Mouse (Mus musculus): ENCODE results near the gene Samd4b. TPM values are rescaled to one million over a fixed set of nuclear protein-coding genes. Genes with fewer than 3 reads are reported as not detected.
"Not testable (repeated sequence)": the region's sequence is repeated elsewhere in the genome, so short reads cannot be mapped to it uniquely, and the experiment has no call there.

The Samd4b gene
- total RNA-seq, 2 experiments from 2014 or later: 74.1 to 77.1 TPM

DNA sequence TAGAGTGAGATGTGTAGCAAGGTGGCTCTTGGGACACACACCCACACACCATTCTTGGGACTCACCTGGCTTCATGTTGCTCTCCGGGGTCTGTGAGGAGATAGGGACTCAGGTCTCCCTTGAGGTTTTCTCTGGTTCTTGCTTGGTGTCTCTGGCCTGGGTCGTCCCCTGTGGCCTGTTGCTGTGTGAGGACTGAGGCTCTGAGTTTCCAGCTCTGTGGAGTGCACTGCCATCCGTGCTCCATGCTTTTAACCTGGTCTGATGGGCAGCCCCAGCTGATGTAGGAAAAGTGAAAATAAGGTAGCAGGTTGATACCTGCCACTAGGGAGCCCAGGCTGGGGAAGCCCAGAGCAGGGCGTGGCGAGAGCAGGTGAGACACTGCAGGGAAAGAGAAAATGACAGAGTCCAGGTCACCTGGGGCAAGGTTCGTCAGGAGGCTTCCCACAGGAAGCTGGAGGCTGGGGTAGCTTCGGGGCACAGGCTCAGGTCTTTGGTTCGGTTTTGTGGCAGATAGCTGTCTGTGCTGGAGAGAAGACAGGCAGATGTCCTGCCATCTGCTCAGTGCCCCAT is 87.5 kb downstream of the Samd4b start, which contains the start of gene Ifnl2:
Ifnl2 (minus strand) TSS at position 51 of the 570 bp plus-strand sequence.
- not testable (repeated sequence) for DNase-seq (ENCODE audit: low spot score in 2 of 2)

- not testable (repeated sequence) for DNase-seq (ENCODE audit: low spot score in 2 of 2)
These were observed 88.8 kb downstream of the Samd4b start for GRCm38 (mm10) chr7:28509121-28509520.

GRCm38 (mm10) chr7:28505585-28505984 is 92.4 kb downstream of the Samd4b start:
- DNase-seq (ENCODE audit: low spot score in 2 of 2): no peak

DNA sequence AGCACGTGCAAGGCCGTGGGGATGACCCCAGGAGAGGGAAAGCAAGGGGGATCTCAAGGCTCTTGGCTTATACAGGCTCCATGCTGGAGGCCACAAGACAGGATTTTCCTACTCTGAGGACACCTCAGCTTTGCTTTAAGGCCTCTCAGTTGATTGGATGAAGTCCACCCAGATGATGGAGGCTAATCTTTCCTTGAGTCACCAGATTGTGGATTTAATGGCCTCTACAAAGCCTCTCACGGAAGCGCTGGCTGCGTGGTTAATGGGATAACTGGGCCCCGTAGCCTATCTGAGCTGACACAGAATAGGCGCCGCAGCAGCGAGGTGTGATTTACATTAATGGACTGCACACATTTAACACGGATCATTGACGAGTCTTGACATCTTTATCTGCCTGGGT is 102.5 kb downstream of the Samd4b start:
- DNase-seq (ENCODE audit: low spot score in 2 of 2): no peak

GRCm38 (mm10) chr7:28492310-28492709 is 105.6 kb downstream of the Samd4b start:
- no peak for DNase-seq (ENCODE audit: low spot score in 2 of 2)

DNA sequence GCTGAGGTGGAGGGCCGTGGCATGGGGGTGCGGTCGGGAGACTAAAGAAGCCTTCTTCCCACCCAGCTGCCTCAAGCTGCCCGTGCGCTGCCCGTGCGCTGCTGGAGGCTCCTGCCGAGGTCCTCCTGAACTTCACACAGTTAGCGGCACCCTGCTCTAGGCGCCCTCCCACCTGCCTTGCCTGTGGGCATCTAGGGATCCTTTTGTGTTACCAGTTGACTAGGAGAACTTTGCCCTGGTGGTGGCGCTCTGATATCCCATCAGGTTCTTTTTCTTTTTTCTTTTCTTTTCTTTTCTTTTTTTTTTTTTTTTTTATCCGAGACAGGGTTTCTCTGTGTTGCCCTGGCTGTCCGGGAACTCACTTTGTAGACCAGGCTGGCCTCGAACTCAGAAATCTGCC is 107.0 kb downstream of the Samd4b start:
- DNase-seq (ENCODE audit: low spot score in 2 of 2): no peak

DNA sequence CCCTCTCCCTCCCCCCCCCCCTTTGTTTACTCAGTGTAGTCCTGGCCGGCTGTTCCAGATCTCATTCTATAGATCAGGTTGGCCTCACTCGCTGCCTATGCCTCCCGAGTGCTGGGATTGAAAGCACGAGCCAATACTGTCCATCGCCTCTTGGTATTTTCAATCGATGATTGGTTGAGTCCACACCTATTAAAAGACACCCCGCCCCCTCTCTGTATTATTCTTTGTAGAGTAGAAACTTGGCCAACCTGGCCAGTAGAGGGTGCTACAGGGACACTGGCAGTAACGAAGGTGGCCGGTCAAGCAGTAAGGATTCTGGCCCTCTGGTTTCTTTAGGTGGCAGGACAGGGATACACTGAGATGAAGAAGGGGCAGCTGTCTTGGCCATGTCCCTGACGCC is 107.5 kb downstream of the Samd4b start:
- peak; percentile 11 to 53 for DNase-seq (ENCODE audit: low spot score in 2 of 2)

- peak in 1 of 2 experiments; percentile 23 for DNase-seq (ENCODE audit: low spot score in 2 of 2)
These were observed 109.9 kb downstream of the Samd4b start for GRCm38 (mm10) chr7:28488030-28488491.

- DNase-seq (ENCODE audit: low spot score in 2 of 2): no peak
These were observed 113.8 kb downstream of the Samd4b start for GRCm38 (mm10) chr7:28484192-28484591.

DNA sequence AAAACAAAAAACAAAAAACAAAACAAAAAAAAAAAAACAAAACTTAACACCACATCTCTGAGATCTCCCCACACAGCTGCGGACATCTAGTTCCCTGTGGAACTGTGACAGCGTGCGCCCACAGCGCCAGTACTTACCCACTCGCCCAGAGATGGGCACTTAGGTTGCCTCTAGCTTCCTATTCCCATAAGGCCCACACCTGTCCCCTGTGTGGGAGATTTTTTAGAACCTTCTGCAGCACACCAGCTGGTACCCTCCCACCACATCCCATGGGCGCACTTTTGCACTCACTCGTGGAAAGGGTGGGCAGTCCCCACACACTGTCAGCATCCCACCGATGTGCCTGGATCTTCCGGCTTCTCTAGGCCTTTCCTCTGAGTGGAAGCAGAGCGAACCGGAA is 115.1 kb downstream of the Samd4b start:
- peak; percentile 10 to 58 for DNase-seq (ENCODE audit: low spot score in 2 of 2)

- DNase-seq (ENCODE audit: low spot score in 2 of 2): no peak
These were observed 119.1 kb downstream of the Samd4b start for GRCm38 (mm10) chr7:28478854-28479253.

DNA sequence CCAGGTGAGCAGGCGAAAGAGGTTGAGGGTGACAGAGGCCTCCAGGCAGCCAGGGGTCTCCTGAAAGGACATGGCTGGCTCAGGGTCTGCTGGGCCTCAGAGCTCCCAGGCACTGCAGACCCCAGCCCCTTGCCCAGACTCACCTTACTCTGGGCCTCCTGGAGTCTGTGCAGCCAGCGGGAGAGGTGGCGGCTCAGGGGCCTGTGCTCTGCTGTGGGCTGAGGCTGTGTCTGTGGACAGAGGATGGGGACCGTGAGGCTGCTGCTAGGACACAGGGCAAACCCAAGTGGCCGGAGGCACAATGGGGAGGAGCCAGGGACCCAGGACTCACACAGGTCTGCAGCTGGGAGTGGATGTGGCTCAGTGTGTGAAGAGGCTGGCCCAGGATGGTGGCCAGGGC is 120.6 kb downstream of the Samd4b start:
- no peak for DNase-seq (ENCODE audit: low spot score in 2 of 2)

DNA sequence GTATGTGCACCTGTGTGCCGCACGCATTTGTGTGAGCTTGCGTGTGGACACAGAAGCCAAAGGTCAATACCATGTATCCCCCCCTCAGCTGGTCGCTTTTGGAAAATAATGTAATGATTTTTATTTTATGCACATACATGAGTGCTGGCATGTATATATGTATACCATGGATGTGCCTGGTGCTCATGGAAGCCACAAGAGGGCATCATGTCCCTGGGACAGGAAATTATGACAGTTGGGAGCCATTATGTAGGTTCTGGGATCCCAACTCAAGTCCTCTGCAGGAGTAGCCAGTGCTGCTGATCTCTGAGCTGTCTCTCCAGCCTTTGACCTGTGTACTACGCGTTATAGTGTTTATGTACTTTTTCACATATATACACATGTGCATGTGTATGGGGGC is 121.8 kb downstream of the Samd4b start:
- DNase-seq (ENCODE audit: low spot score in 2 of 2): no peak

- DNase-seq (ENCODE audit: low spot score in 2 of 2): no peak
These were observed 130.7 kb downstream of the Samd4b start for GRCm38 (mm10) chr7:28467213-28467751.

- DNase-seq (ENCODE audit: low spot score in 2 of 2): no peak
These were observed 131.2 kb downstream of the Samd4b start for GRCm38 (mm10) chr7:28466721-28467212.

GRCm38 (mm10) chr7:28464416-28465212 is 133.3 kb downstream of the Samd4b start:
- peak; percentile 88 to 94 for DNase-seq (ENCODE audit: low spot score in 2 of 2)

DNA sequence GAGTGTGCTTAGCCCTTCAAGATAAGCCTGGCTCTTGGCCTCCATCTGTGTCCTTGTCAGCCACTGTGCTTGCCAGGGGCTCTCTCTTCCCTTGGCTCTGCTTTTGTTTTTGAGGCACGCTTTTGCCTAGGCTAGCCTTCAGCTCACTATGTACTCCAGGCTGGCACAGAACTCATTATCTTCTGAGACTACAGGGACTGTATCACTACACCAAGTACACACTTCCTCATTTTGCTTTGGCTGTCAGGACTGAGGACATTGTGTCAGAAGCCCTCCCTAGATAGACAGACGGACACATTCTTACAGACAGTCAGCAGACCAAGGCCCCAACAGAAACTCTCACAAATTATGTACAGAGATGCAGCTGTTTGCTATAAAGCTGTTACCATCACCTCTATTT is 135.2 kb downstream of the Samd4b start:
- no peak for DNase-seq (ENCODE audit: low spot score in 2 of 2)

DNA sequence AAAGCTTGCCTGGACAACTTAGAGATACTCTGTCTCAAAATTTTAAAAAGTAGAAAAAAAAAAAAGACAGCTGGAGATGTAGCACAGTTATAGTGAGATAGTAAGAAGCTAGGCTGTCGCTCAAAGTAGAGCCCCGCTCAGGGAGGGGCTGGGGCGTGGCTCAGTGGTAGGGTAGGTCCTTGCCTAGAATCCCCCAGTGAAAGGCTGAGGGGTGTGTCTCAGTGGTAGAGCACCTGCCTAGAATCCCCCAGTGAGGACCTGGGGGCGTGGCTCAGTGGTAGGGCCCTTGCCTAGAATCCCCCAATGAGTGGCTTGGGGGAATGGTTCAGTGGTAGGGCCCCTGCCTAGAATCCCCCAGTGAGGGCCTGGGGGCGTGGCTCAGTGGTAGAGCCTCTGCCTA is 137.6 kb downstream of the Samd4b start:
- DNase-seq (ENCODE audit: low spot score in 2 of 2): no peak

DNA sequence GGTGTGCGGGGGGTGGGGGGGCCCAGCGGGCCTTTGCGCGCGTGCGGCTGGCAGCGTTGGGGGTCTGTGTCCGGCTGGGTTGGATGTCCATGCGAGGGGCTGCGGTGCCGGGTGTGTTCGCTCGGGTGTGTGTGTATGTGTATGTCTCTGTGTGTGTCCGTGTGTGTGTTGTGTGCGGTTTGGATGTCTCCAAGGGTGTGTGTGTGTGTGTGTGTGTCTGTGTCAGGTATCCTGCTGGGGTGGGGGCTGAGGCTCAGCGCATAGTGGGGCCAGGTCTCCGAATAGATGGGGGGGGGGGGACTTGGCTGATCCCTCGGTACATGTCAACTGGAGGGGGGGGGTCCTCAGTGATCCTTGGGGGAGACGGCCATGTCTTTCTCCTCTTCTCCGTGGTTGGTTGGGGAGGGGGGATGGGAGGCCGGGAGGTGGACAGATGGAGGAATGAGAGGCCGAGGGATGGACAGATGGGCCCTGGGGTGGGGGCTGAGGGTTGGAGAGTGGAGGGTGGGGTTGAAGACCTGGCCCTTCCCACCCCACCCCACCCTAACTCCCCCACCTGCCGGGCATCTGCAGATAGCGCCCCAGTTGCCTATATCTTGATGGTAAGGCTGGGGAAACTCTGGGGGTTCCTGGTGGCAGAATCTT is 145.5 kb downstream of the Samd4b start:
- no peak for DNase-seq (ENCODE audit: low spot score in 2 of 2)

- no peak for DNase-seq (ENCODE audit: low spot score in 2 of 2)
These were observed 146.2 kb downstream of the Samd4b start, which contains the start of gene Lrfn1 for GRCm38 (mm10) chr7:28451531-28452360. Lrfn1 (plus strand) TSS chr7:28451980.

Data from layer of hippocampus, adult 18-20 months (tissue).